Mouse (Mus musculus): ENCODE data around the gene Folr1. TPM values are rescaled to one million over a fixed set of nuclear protein-coding genes. Genes with fewer than 3 reads are reported as not detected.

The Folr1 gene
- polyA plus RNA-seq, 1 experiment from 2014 or later: 79.2 TPM

GRCm38 (mm10) chr7:101882413-101883154 lies 12.0 kb upstream of the Folr1 start:
- H3K4me1 ChIP-seq (replicated peaks; ENCODE audit: control insufficient read depth, insufficient read depth, low read length): no peaks in the 10 kb centered on the region
- WGBS: 66% methylated on average over 9 of the region's 9 CpGs
- H3K27me3 ChIP-seq (replicated peaks; ENCODE audit: control insufficient read depth, insufficient read depth, low read length): no peaks in the 10 kb centered on the region
- no peaks in the 10 kb centered on the region for H3K9me3 ChIP-seq (ENCODE audit: control insufficient read depth, low read length)
- H3K9ac ChIP-seq (ENCODE audit: low read length): no peak overlapping the region
- H3K27ac ChIP-seq (ENCODE audit: low read depth): no peak overlapping the region
- DNase-seq (ENCODE audit: low spot score) (no peak), ATAC-seq (replicated peaks; ENCODE audit: low FRiP score, low TSS enrichment, low read depth) (no peak)
- no peak overlapping the region for H3K4me2 ChIP-seq (ENCODE audit: low read length)
- H3K36me3 ChIP-seq (ENCODE audit: control insufficient read depth, insufficient read depth, low read length): no peaks in the 10 kb centered on the region
- no peak overlapping the region for H3K4me3 ChIP-seq (ENCODE audit: low read depth, low read length)

- no peak for ATAC-seq (replicated peaks; ENCODE audit: low FRiP score, low TSS enrichment, low read depth)
- no peak overlapping the region for H3K27ac ChIP-seq (ENCODE audit: low read depth)
- WGBS: 84% methylated on average over 4 of the region's 4 CpGs
- no peak overlapping the region for H3K4me3 ChIP-seq (ENCODE audit: low read depth, low read length)
- H3K36me3 ChIP-seq (ENCODE audit: control insufficient read depth, insufficient read depth, low read length): no peaks in the 10 kb centered on the region
- no peak overlapping the region for H3K9ac ChIP-seq (ENCODE audit: low read length)
- H3K4me2 ChIP-seq (ENCODE audit: low read length): no peak overlapping the region
- H3K9me3 ChIP-seq (ENCODE audit: control insufficient read depth, low read length): no peaks in the 10 kb centered on the region
- no peaks in the 10 kb centered on the region for H3K4me1 ChIP-seq (replicated peaks; ENCODE audit: control insufficient read depth, insufficient read depth, low read length)
- no peaks in the 10 kb centered on the region for H3K27me3 ChIP-seq (replicated peaks; ENCODE audit: control insufficient read depth, insufficient read depth, low read length)
- DNase-seq (ENCODE audit: low spot score): no peak
These were observed 10.3 kb upstream of the Folr1 start for GRCm38 (mm10) chr7:101880855-101881254.

- WGBS: 88% methylated on average over 1 of the region's 1 CpGs
- no peak for DNase-seq (ENCODE audit: low spot score)
- Histone ChIP-seq H3K4me3 (ENCODE audit: low read depth, low read length) (no peak overlapping the region), H3K4me2 (ENCODE audit: low read length) (no peak overlapping the region), H3K27me3 (replicated peaks; ENCODE audit: control insufficient read depth, insufficient read depth, low read length) (no peaks in the 10 kb centered on the region), H3K9ac (ENCODE audit: low read length) (no peak overlapping the region), H3K36me3 (ENCODE audit: control insufficient read depth, insufficient read depth, low read length) (no peaks in the 10 kb centered on the region), H3K9me3 (ENCODE audit: control insufficient read depth, low read length) (no peaks in the 10 kb centered on the region), H3K27ac (ENCODE audit: low read depth) (no peak overlapping the region), H3K4me1 (replicated peaks; ENCODE audit: control insufficient read depth, insufficient read depth, low read length) (no peaks in the 10 kb centered on the region)
- no peak for ATAC-seq (replicated peaks; ENCODE audit: low FRiP score, low TSS enrichment, low read depth)
These were observed 5.4 kb upstream of the Folr1 start for GRCm38 (mm10) chr7:101875978-101876377.

GRCm38 (mm10) chr7:101871296-101871695 lies 708 bp upstream of the Folr1 start:
- WGBS: 72% methylated on average over 3 of the region's 3 CpGs
- H3K27ac ChIP-seq (ENCODE audit: low read depth): peak overlapping the region; percentile 67
- H3K9me3 ChIP-seq (ENCODE audit: control insufficient read depth, low read length): no peaks in the 10 kb centered on the region
- peak overlapping the region; percentile 5; the same call in 1 of the 2 replicates for H3K4me2 ChIP-seq (ENCODE audit: low read length)
- no peak overlapping the region for H3K9ac ChIP-seq (ENCODE audit: low read length)
- no peaks in the 10 kb centered on the region for H3K36me3 ChIP-seq (ENCODE audit: control insufficient read depth, insufficient read depth, low read length)
- H3K27me3 ChIP-seq (replicated peaks; ENCODE audit: control insufficient read depth, insufficient read depth, low read length): no peaks in the 10 kb centered on the region
- ATAC-seq (replicated peaks; ENCODE audit: low FRiP score, low TSS enrichment, low read depth) (peak; percentile 2; the same call in 1 of the 2 replicates), DNase-seq (ENCODE audit: low spot score) (no peak)
- H3K4me3 ChIP-seq (ENCODE audit: low read depth, low read length): no peak overlapping the region
- no peaks in the 10 kb centered on the region for H3K4me1 ChIP-seq (replicated peaks; ENCODE audit: control insufficient read depth, insufficient read depth, low read length)

DNA sequence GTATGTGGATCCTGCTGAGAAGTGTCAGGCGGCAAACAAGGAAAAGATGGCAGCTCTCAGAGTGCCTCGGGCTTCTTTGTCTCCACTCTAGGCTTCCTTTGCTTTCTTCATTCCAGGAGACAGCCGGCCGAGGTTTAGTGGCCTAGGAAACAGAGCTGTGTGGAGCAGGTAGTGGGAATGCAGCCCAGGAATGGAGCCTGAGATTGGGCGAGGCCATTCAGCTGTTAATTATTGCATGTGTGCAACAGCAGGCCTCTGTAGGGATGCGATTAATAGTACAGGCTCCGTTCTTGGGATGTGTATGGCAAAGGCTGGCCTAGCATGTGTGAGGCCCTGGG lies 1.5 kb downstream of the Folr1 start:
- Histone ChIP-seq H3K27me3 (replicated peaks; ENCODE audit: control insufficient read depth, insufficient read depth, low read length) (no peaks in the 10 kb centered on the region), H3K9me3 (ENCODE audit: control insufficient read depth, low read length) (no peaks in the 10 kb centered on the region), H3K36me3 (ENCODE audit: control insufficient read depth, insufficient read depth, low read length) (no peaks in the 10 kb centered on the region), H3K4me2 (ENCODE audit: low read length) (peak overlapping the region; percentile 42), H3K4me3 (ENCODE audit: low read depth, low read length) (peak overlapping the region; percentile 28; the same call in 1 of the 2 replicates), H3K9ac (ENCODE audit: low read length) (no peak overlapping the region), H3K4me1 (replicated peaks; ENCODE audit: control insufficient read depth, insufficient read depth, low read length) (no peaks in the 10 kb centered on the region), H3K27ac (ENCODE audit: low read depth) (no peak overlapping the region)
- WGBS: 63% methylated on average over 7 of the region's 7 CpGs
- DNase-seq (ENCODE audit: low spot score) (no peak), ATAC-seq (replicated peaks; ENCODE audit: low FRiP score, low TSS enrichment, low read depth) (no peak)

DNA sequence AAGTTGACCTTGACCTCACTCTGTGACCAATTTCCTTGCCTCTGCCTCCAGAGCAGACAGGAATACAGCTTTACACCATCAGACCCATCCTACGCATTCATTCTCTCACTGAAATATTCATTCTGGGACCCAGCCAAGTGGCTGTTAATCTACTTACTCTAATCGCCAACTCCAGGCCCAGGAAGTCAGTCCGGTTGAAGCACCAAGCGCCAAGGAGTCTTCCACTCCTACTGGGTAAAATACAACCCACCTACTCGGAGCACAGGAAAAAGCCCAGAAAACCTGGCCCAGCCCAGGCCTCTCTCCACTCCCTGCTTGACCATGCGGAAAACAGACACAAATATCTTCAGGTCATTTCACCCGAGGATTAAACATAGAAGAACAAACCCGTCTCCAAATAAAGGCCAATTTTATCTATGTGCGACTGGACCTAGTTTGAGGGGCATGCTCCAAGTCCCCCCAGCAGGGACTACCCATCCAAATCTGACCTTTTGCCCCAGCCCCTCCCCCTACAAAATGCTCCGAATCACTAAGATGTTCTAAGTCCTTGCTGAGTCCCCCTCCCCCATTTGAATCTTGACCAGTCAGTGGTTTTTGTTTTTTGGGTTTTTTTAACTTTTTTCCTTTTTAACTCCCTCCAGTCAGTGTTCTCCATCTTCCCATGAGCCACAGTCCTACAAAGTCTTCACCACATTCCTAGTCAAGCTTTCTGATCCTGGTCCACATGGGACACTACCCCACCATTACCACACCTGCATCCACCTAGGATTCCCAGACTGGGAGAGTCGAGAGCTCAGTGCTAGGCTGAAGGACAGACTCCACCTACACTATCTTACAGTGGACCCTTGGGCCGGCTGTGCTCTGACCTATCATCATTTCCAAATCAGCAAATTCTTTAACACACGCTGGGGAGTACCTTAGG lies 2.1 kb downstream of the Folr1 start:
- WGBS: 65% methylated on average over 13 of the region's 13 CpGs
- ATAC-seq (replicated peaks; ENCODE audit: low FRiP score, low TSS enrichment, low read depth): no peak

GRCm38 (mm10) chr7:101867482-101867881 lies 3.1 kb downstream of the Folr1 start:
- DNase-seq (ENCODE audit: low spot score) (no peak), ATAC-seq (replicated peaks; ENCODE audit: low FRiP score, low TSS enrichment, low read depth) (no peak)
- no peaks in the 10 kb centered on the region for H3K27me3 ChIP-seq (replicated peaks; ENCODE audit: control insufficient read depth, insufficient read depth, low read length)
- no peaks in the 10 kb centered on the region for H3K4me1 ChIP-seq (replicated peaks; ENCODE audit: control insufficient read depth, insufficient read depth, low read length)
- no peaks in the 10 kb centered on the region for H3K36me3 ChIP-seq (ENCODE audit: control insufficient read depth, insufficient read depth, low read length)
- H3K4me2 ChIP-seq (ENCODE audit: low read length): no peak overlapping the region
- H3K4me3 ChIP-seq (ENCODE audit: low read depth, low read length): no peak overlapping the region
- no peaks in the 10 kb centered on the region for H3K9me3 ChIP-seq (ENCODE audit: control insufficient read depth, low read length)
- WGBS: over 99% methylated on average over 4 of the region's 4 CpGs
- no peak overlapping the region for H3K27ac ChIP-seq (ENCODE audit: low read depth)
- no peak overlapping the region for H3K9ac ChIP-seq (ENCODE audit: low read length)

More for the DNA sequence above, 2.1 kb downstream of the Folr1 start:
- Histone ChIP-seq H3K27me3 (replicated peaks; ENCODE audit: control insufficient read depth, insufficient read depth, low read length) (no peaks in the 10 kb centered on the region), H3K4me2 (ENCODE audit: low read length) (peak overlapping the region; percentile 42), H3K4me3 (ENCODE audit: low read depth, low read length) (0 out of 2 replicates have a peak overlapping the region, but pooled peaks have one; percentile 28), H3K9me3 (ENCODE audit: control insufficient read depth, low read length) (no peaks in the 10 kb centered on the region), H3K27ac (ENCODE audit: low read depth) (no peak overlapping the region), H3K9ac (ENCODE audit: low read length) (no peak overlapping the region), H3K4me1 (replicated peaks; ENCODE audit: control insufficient read depth, insufficient read depth, low read length) (no peaks in the 10 kb centered on the region), H3K36me3 (ENCODE audit: control insufficient read depth, insufficient read depth, low read length) (no peaks in the 10 kb centered on the region)
- no peak for DNase-seq (ENCODE audit: low spot score)

GRCm38 (mm10) chr7:101866491-101867265 lies 3.9 kb downstream of the Folr1 start:
- no peak overlapping the region for H3K9ac ChIP-seq (ENCODE audit: low read length)
- H3K27ac ChIP-seq (ENCODE audit: low read depth): no peak overlapping the region
- no peaks in the 10 kb centered on the region for H3K27me3 ChIP-seq (replicated peaks; ENCODE audit: control insufficient read depth, insufficient read depth, low read length)
- WGBS: 83% methylated on average over 11 of the region's 11 CpGs
- no peaks in the 10 kb centered on the region for H3K36me3 ChIP-seq (ENCODE audit: control insufficient read depth, insufficient read depth, low read length)
- no peak for DNase-seq (ENCODE audit: low spot score)
- H3K4me1 ChIP-seq (replicated peaks; ENCODE audit: control insufficient read depth, insufficient read depth, low read length): no peaks in the 10 kb centered on the region
- H3K9me3 ChIP-seq (ENCODE audit: control insufficient read depth, low read length): no peaks in the 10 kb centered on the region
- no peak overlapping the region for H3K4me2 ChIP-seq (ENCODE audit: low read length)
- ATAC-seq (replicated peaks; ENCODE audit: low FRiP score, low TSS enrichment, low read depth): no peak
- H3K4me3 ChIP-seq (ENCODE audit: low read depth, low read length): no peak overlapping the region
